Mouse (Mus musculus) telencephalon, adult 2 months (tissue): ENCODE data around the gene Eef1e1.
"Not testable (repeated sequence)": the region's sequence is repeated elsewhere in the genome, so short reads cannot be mapped to it uniquely, and the experiment has no call there.

Experiments used
- DNase-seq: peaks from one replicate; pipeline ENCODE4 v3.0.0-alpha.2; 2011; ENCODE audit warnings: low read depth, low spot score

Eef1e1 gene

GRCm38 (mm10) chr13:38624292-38624902 lies 34.5 kb downstream of the Eef1e1 start:
- DNase-seq = no peak

GRCm38 (mm10) chr13:38623296-38623695 lies 35.6 kb downstream of the Eef1e1 start:
- no peak for DNase-seq

GRCm38 (mm10) chr13:38618001-38618630 lies 40.7 kb downstream of the Eef1e1 start:
- not testable (repeated sequence) for DNase-seq

- no peak for DNase-seq
These were observed 42.0 kb downstream of the Eef1e1 start for GRCm38 (mm10) chr13:38616887-38617286.

GRCm38 (mm10) chr13:38615656-38616055 lies 43.2 kb downstream of the Eef1e1 start:
- no peak for DNase-seq

- no peak for DNase-seq
These were observed 44.6 kb downstream of the Eef1e1 start for GRCm38 (mm10) chr13:38614298-38614697.

GRCm38 (mm10) chr13:38613583-38613982 lies 45.3 kb downstream of the Eef1e1 start:
- no peak for DNase-seq

GRCm38 (mm10) chr13:38612608-38613007 lies 46.2 kb downstream of the Eef1e1 start:
- DNase-seq = no peak

- no peak for DNase-seq
These were observed 46.7 kb downstream of the Eef1e1 start for GRCm38 (mm10) chr13:38612179-38612578.

- DNase-seq = no peak
These were observed 48.5 kb downstream of the Eef1e1 start for GRCm38 (mm10) chr13:38610336-38610735.

GRCm38 (mm10) chr13:38607130-38607529 lies 51.7 kb downstream of the Eef1e1 start:
- no peak for DNase-seq

- DNase-seq = no peak
These were observed 53.5 kb downstream of the Eef1e1 start for GRCm38 (mm10) chr13:38605353-38605752.

GRCm38 (mm10) chr13:38602966-38603365 lies 55.9 kb downstream of the Eef1e1 start:
- DNase-seq = peak; percentile 48

GRCm38 (mm10) chr13:38602243-38602832 lies 56.5 kb downstream of the Eef1e1 start:
- DNase-seq = no peak

GRCm38 (mm10) chr13:38600811-38601210 lies 58.0 kb downstream of the Eef1e1 start:
- DNase-seq = no peak

GRCm38 (mm10) chr13:38597076-38597475 lies 61.8 kb downstream of the Eef1e1 start:
- no peak for DNase-seq

- no peak for DNase-seq
These were observed 62.4 kb downstream of the Eef1e1 start for GRCm38 (mm10) chr13:38596461-38596860.
